Mouse (Mus musculus) heart, postnatal 0 days (tissue): ENCODE data around the gene Cldn14. TPM values are rescaled to one million over a fixed set of nuclear protein-coding genes. Genes with fewer than 3 reads are reported as not detected.

Source experiments
- ATAC-seq: fragments of 200-750 bp; cut with Nextera tagmentation; 2 replicates; pipeline ENCODE4 v1.8.0; 2017; ENCODE audit warnings: low read depth, moderate number of reproducible peaks, moderate library complexity; ENCODE audit not compliant: insufficient read depth
- DNase-seq: peaks from one replicate; pipeline ENCODE4 v3.0.0-alpha.2; 2016; ENCODE audit warnings: low spot score
- H3K27ac ChIP-seq: fragments of 300-500 bp; sonication (generic); 2 replicates; pipeline ENCODE4 v1.5.1; 2014; ENCODE audit warnings: low read depth, mild to moderate bottlenecking
- H3K27me3 ChIP-seq: fragments of 300-500 bp; sonication (generic); 2 replicates; pipeline ENCODE4 v1.6.1; 2014; ENCODE audit warnings: low read length, mixed read lengths; ENCODE audit not compliant: control insufficient read depth, insufficient read depth
- H3K36me3 ChIP-seq: fragments of 300-500 bp; sonication (generic); replicated peaks from 2 replicates; pipeline ENCODE4 v1.6.1; 2014; ENCODE audit warnings: low read length, mixed read lengths; ENCODE audit not compliant: control insufficient read depth, insufficient read depth
- H3K4me1 ChIP-seq: fragments of 300-500 bp; sonication (generic); 2 replicates; pipeline ENCODE4 v1.6.1; 2014; ENCODE audit warnings: antibody characterized with exemption; ENCODE audit not compliant: control insufficient read depth, insufficient read depth
- H3K4me2 ChIP-seq: fragments of 300-500 bp; sonication (generic); 2 replicates; pipeline ENCODE4 v1.6.1; 2014; ENCODE audit warnings: low read depth, mild to moderate bottlenecking, low read length, moderate library complexity
- H3K4me3 ChIP-seq: fragments of 300-500 bp; sonication (generic); 2 replicates; pipeline ENCODE4 v1.5.1; 2014; ENCODE audit warnings: low read depth, low read length
- H3K9ac ChIP-seq: fragments of 300-500 bp; sonication (generic); replicated peaks from 2 replicates; pipeline ENCODE4 v1.6.1; 2014; ENCODE audit warnings: low read depth, low read length, mixed read lengths
- H3K9me3 ChIP-seq: fragments of 300-500 bp; sonication (generic); replicated peaks from 2 replicates; pipeline ENCODE4 v1.6.1; 2016; ENCODE audit warnings: low read length; ENCODE audit not compliant: control insufficient read depth
- CTCF ChIP-seq: IDR thresholded peaks from 2 replicates; pipeline ENCODE4 v1.5.1; 2016; ENCODE audit warnings: antibody characterized with exemption, control low read depth, low read depth
- EP300 ChIP-seq: IDR thresholded peaks from 2 replicates; pipeline ENCODE4 v1.6.1; 2016; ENCODE audit warnings: antibody characterized with exemption, low read depth
- WGBS: fragments of 180-500 bp; shearing (Covaris S2); extraction: QIAGEN DNeasy Blood & Tissue Kit; methylation state at CpG from one replicate; pipeline ENCODE4 v1.1.7; 2014; 5-methylcytosine and 5-hydroxymethylcytosine counted together
- polyA plus RNA-seq: library from polyadenylated mRNA; unstranded; fragments of >200 nt; fragmentation: Nextera tagmentation; extraction: Ambion mirVana; gene quantifications from 2 replicates; pipeline ENCODE4 v1.2.1, GENCODE M21; 2015
- total RNA-seq: library from RNA; depleted of rRNA; stranded (reverse); fragments of >200 nt; gene quantifications from 2 replicates; pipeline ENCODE4 v1.2.3, GENCODE M21; 2014; ENCODE audit warnings: low replicate concordance

Gene Cldn14
- total and polyA plus RNA-seq, 2 experiments from 2014 or later = not detected

GRCm38 (mm10) chr16:93910735-93911665 is 97.6 kb downstream of the Cldn14 start:
- Histone ChIP-seq H3K4me1 (no peaks in the 10 kb centered on the region), H3K27ac (no peak overlapping the region), H3K9me3 (no peaks in the 10 kb centered on the region), H3K27me3 (no peaks in the 10 kb centered on the region), H3K4me2 (no peak overlapping the region), H3K4me3 (no peak overlapping the region), H3K36me3 (no peaks in the 10 kb centered on the region), H3K9ac (no peak overlapping the region)
- TF ChIP-seq EP300 = no peak
- TF ChIP-seq CTCF = no peak
- 62% methylated on average over 28 of the region's 28 CpGs for WGBS
- ATAC-seq (no peak), DNase-seq (no peak)

GRCm38 (mm10) chr16:93909936-93910335 is 98.7 kb downstream of the Cldn14 start:
- Histone ChIP-seq H3K4me1 (no peaks in the 10 kb centered on the region), H3K36me3 (no peaks in the 10 kb centered on the region), H3K4me3 (no peak overlapping the region), H3K27ac (no peak overlapping the region), H3K9ac (no peak overlapping the region), H3K27me3 (no peaks in the 10 kb centered on the region), H3K9me3 (no peaks in the 10 kb centered on the region), H3K4me2 (no peak overlapping the region)
- TF ChIP-seq CTCF (no peak), EP300 (no peak)
- DNase-seq = no peak
- no peak for ATAC-seq
- 76% methylated on average over 3 of the region's 3 CpGs for WGBS

GRCm38 (mm10) chr16:93908196-93908595 is 100.4 kb downstream of the Cldn14 start:
- Histone ChIP-seq H3K27ac (no peak overlapping the region), H3K4me3 (no peak overlapping the region), H3K27me3 (no peaks in the 10 kb centered on the region), H3K4me1 (no peaks in the 10 kb centered on the region), H3K9me3 (no peaks in the 10 kb centered on the region), H3K36me3 (no peaks in the 10 kb centered on the region), H3K9ac (no peak overlapping the region), H3K4me2 (no peak overlapping the region)
- no peak for TF ChIP-seq CTCF
- TF ChIP-seq EP300 = no peak
- WGBS = 92% methylated on average over 8 of the region's 8 CpGs
- ATAC-seq = no peak
- DNase-seq = no peak

- Histone ChIP-seq H3K4me2 (no peak overlapping the region), H3K9me3 (no peaks in the 10 kb centered on the region), H3K9ac (no peak overlapping the region), H3K36me3 (no peaks in the 10 kb centered on the region), H3K4me1 (no peaks in the 10 kb centered on the region), H3K4me3 (no peak overlapping the region), H3K27ac (no peak overlapping the region), H3K27me3 (no peaks in the 10 kb centered on the region)
- TF ChIP-seq CTCF (no peak), EP300 (no peak)
- 71% methylated on average over 5 of the region's 5 CpGs for WGBS
- no peak for DNase-seq
- ATAC-seq = no peak
Measured at GRCm38 (mm10) chr16:93907761-93908160, 100.9 kb downstream of the Cldn14 start.

GRCm38 (mm10) chr16:93906156-93907014 is 102.3 kb downstream of the Cldn14 start:
- peak; percentile 62 for ATAC-seq
- Histone ChIP-seq H3K9ac (no peak overlapping the region), H3K4me3 (no peak overlapping the region), H3K36me3 (0 out of 2 replicates have a peak, but pooled peaks cover under 1% of the 10 kb centered on the region), H3K9me3 (no peaks in the 10 kb centered on the region), H3K4me1 (no peaks in the 10 kb centered on the region), H3K27ac (no peak overlapping the region), H3K27me3 (no peaks in the 10 kb centered on the region), H3K4me2 (no peak overlapping the region)
- TF ChIP-seq CTCF (peak; percentile 91), EP300 (no peak)
- 57% methylated on average over 11 of the region's 11 CpGs for WGBS
- DNase-seq = peak; percentile 43
